Mouse (Mus musculus) frontal cortex, adult (tissue): ENCODE data around the gene 4932438A13Rik.
A peak's percentile ranks its signal among the peaks of the same experiment; 100 is the strongest.

Source experiments
- ATAC-seq: cut with Nextera tagmentation; 2 replicates; pipeline ENCODE4 v1.9.2; 2017; ENCODE audit warnings: mild to moderate bottlenecking, moderate library complexity, mixed read lengths; ENCODE audit not compliant: low TSS enrichment

The 4932438A13Rik gene

DNA sequence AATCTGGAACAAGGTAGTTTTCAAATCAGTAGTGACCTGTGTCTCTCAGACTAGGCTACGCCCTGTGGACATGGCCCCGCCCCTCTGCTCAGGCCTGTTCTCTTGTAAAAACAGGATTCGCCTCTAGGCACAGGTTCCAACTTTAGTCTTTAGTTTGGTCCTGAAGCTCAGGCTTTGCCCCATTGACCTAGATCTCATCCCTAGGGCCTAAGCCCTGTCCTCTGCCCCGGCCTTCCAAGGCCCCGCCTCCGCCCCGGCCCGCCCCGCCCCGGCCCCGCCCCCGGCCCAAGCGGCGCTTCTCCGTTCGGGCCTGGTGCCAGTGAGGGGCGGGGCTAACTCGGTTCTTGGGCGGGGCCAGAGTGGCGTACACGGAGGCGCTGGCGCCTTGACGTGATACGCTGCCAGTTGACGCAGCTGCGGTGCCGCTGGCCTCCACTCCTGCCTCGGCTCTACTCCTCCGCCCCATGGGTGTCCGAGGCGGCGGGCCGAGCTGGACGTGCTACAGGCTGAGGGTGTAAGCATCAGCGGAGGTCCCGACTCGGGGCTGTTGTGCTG is at the start of gene 4932438A13Rik:
Gene 4932438A13Rik (plus strand): TSS at position 384 of the 555 bp plus-strand sequence.
- ATAC-seq, result peak; percentile 98

DNA sequence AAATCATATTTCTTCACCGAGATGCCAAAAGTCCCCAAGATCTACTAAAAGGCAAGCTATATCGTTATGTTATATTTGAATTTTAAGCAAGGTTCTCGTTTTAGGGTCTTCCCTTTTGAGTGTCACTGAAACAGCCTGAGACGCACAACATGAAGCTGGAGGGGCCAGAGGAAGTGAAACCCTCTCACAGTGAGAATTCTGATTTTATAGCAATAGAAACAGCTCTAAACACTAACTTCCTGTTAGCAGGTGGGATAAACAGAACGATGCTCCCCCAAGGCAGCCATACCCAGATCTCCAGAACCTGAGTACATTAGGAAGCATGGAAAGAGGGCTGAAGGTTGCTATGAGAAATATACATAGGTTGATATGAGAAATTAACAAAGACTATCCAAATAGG is 46.3 kb upstream of the 4932438A13Rik start:
- ATAC-seq, result no peak

DNA sequence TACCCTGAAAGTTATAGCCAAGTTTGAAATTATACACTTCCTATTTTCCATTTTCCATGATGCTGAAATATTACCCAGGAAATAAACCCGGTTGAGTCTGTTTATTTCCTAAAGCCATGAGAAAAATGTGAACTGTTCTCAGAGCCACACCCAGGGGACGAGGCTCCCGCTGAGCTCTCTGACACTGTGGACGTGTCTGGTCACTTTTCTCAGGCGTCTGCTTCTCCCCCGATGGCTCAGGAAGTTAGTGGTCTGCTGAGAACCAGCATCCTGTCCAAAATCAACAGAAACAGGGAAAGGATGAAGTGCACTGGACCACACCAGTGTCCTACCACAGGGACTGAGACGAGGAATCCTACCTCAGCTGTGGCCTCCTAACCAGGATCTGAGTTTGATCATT is 43.5 kb upstream of the 4932438A13Rik start:
- no peak for ATAC-seq

DNA sequence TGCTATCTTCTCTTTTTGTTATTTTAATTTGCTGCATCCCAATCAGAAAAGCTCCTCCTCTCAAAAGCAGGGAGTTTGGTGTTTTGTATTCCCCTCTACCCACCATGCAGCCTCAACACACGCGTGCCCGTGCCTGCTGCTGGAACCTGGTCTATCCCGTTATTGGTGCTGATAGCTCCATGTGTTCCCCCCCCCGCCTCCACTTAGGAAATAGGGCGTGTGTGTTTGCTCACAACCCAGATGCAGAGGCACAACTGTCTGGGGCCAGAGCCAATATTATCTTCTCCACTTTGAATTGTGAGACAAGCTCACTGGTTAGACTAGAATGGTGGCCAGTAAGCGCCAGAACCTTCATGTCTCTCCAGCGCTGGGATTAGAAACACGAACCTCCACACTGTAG is 41.9 kb upstream of the 4932438A13Rik start:
- ATAC-seq, result no peak

DNA sequence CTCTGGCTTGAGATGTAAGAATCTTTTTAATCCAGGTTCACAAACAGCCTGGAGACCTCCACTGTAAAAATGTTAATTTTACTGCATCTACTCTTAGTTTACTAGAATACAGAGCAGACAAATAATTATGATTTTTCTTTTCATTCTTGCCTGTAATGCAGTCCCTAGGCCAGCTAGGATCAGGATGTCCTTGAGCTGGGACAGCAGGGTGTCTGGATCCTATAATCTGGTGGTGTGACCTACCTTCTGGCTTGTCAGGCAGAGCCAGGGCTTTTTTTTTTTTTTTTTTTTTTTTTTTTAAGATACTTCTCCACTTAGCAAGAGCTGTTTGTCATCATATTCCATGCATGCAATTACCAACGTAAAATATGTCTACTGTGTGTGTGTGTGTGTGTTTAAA is 37.8 kb upstream of the 4932438A13Rik start:
- no peak for ATAC-seq

DNA sequence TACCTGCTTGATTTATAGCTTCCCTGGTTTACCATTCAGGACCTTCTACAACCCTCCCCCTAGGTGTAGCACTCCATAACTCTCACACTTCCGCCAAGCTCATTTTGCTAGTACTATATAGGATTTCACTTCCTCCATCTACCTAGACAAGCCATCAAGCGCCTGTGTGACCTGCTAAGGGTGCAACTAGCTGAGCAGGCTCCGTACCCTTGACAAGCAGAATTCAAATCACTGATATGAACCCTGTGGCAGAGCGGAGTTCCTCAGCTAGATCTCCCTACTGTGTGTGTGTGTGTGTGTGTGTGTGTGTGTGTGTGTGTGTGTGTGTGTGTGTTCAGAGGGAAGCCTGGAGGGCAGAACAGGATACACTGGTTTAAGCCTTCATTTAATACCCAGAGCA is 37.4 kb upstream of the 4932438A13Rik start:
- no peak for ATAC-seq

DNA sequence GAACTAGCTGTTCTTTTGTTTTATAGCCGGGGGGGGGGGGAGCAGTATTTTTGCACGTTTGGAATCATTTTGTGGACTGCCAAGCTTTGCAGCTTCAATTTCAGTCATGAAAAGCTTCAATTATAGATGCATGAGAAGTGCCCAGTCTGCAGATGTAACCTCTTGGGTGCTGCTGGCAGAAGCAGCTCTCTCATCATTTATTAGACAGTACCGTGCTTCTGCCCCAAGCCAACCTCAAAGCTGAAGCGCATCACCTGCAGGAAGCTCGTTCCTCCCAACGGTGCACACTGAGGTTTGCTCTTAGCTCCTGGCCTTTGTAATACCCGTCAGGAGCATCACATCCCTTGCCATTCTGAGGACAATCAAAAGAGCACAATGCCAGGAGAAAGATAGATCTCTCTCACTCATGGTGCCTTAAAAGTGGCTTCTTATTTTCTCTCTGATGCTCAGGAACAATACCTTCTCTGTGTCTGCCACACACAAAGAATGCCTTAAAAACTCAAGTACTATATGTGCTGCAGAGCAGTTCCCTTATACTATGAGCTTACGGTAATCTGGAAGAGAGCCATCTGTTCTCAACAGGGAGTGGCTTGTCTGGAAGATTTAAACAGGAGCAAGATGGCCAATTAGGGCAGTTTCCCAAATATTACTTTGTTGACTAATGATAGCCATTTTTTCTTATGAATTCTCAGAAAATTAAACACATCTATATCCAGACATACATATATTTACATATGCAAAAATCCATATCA is 35.5 kb upstream of the 4932438A13Rik start:
- ATAC-seq, result no peak

DNA sequence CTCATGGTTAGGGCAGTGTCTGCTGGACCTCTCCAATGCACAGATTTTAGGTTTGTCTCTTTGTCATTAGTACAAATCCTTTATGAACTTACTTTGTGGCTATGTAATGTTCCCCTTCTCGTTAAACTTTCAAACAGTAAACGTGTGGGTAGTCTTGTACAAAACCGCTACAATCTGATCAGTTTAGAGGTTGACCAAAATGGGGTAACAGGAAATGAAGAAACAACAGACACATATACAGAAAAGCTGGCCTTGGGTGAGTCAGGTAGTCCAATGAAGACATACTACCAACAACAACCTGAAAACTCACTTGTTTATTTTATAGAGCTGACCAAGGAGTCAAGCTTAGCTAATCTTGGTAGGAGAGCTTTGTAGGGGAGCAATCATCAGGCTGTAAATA is 32.7 kb upstream of the 4932438A13Rik start:
- no peak for ATAC-seq

DNA sequence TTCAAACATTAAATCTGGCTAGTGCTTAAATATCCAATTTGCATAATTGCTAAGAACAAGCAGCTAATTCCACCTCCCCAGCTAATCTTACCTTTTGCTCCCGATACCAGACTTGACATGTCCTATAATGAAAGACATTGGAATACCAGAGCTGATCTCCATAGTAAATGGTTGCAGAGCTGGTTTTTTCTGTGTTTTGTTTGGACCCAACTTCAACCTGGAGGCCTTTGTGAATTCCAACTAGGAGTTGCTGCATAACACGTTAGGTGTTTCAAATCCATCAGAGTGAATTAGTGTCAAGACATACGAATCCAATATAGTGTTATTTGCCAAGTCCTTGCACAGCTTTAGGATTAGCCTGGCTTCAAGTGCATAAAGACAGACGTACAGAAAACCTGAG is 28.5 kb upstream of the 4932438A13Rik start:
- no peak for ATAC-seq

DNA sequence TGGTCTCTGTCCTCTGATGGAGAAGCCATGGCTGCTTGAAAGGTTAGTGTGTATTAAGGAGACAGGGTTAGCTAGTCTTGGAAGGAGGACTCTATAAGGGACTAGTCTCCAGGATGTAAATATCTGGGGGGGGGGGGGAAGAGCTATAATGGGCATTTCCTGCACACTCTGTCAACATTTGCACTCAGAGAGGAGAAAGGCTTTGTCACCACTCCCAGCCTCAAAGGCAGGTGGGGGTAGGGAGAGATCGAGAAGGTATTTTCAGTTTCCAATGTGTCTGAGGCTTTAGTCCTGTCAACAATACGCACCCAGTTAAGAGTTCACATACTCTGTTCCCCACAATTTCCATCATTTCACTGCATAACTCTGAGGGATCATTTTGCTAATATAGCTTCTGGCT is 28.1 kb upstream of the 4932438A13Rik start:
- no peak for ATAC-seq

DNA sequence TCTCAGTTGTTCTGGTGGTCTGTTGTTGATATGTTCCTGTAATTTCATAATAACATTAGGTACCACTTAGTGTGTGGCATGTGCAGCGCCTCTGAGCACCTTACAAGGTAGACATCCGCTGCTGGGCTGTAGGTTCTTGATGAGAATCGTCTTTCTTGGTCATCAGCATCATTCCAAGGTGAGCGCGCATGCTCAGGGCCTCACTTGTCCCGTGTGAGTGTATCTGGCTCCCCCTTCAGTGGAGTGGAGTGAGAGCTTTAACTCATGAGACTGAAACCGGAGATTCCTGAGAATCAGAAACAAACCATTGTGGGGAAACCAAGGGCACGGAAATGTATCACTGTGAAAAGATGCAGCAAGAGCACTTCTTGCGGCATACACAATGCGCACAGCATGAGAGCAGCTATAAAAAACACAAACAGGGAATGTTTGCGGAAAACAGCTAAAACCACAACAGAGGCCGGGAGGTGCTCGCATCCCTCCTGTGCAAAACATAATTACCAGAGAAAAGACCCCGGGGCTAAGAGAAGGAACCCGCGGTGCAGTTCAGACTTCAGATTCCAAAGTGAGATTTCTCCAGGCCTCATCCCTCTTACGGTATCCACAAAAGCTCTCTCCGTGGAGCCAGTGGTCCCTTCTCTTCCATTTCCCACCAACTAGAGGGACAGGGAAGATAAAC is 27.2 kb upstream of the 4932438A13Rik start:
- ATAC-seq, result peak; percentile 86

DNA sequence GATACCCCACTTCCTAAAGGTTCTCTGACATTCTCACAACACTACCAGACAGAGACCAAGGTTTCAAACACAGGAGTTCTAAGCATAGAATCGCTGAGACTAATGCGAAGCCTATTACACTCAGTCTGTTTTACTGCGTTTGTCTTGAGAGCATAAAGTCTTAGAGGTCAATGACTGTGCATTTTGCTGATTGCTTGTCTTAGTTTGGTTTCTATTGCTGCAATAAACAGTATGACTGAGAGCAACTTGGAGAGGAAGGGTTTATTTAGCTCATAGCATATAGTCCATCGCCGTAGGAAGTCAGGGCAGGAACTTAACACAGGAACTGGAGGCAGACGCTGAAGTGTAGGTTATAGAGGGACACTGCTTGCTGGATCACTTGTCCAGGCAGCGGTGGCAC is 26.1 kb upstream of the 4932438A13Rik start:
- ATAC-seq, result no peak

DNA sequence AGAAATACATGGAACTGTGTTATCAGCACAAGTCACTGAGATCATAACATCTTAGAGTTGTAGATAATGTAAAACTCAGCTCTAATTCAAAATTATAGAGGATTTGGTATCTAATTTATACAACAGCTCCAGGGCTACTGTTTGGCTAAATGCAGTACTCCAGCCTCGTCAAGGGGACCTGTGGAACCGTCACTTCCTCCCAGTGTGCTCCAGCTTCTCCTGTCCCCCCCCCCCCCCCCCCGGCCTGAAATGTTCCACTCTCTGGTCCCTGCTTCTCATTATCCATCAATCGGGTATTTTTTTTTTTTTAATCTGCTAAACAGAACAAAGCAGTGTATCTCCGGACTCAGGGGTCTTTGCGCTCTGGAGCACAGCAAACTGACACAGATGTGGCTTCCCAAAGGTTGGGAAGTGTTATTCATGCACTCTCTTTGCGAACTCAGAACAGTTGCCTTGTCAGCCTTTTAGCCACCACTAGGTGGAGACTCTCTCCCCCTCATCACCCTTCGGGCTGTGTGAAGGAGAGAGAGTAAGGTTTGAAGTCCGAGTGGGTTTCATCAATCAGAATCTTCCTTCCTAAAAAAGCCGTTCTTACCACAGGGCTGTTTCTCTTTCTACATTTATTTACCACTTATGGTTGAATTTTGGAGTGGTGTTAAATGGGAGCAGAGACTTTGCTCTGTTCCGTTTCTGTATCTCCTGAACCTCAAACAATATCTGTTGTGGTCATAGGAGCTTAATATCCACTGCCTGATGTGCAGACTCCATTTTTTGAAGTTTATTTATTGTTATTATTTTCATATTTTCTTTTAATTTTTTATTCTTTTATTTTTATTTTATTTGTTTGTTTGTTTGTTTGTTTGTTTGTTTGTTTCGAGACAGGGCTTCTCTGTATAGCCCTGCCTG is 22.0 kb upstream of the 4932438A13Rik start:
- peak; percentile 96 for ATAC-seq

DNA sequence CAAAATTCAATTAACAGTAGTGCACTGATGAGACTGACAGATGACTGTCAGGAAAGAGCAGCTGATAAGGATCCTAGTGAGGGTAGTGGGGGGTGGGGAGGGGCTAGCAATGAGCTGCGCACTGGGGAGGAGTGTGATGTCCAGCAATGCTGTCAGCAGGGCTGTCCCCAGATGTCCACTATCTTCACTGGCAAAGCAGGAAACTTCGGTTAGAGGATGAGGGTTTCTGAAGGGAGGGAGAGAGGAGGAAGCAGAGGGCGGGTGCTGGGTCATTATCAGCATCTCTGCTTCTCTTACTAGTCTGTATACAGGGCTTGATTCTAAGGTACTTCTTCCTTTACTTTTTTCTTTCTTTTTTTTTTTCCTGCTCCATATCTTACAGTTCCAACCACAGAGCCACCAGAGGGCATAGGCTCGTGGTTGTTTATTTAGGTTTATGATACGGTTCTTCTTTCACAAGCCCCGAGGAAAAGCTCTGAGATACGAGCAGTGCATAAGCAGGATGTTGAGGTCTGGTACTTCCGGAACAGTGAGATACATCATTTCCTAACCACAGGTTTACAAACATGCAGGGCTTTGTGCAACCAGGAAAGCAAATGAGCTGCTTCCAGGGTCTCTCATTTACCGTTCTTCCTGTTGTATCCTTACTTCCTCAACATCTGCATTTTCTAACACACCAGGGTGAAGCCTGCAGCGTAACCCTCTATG is 9.0 kb upstream of the 4932438A13Rik start:
- ATAC-seq, result no peak

DNA sequence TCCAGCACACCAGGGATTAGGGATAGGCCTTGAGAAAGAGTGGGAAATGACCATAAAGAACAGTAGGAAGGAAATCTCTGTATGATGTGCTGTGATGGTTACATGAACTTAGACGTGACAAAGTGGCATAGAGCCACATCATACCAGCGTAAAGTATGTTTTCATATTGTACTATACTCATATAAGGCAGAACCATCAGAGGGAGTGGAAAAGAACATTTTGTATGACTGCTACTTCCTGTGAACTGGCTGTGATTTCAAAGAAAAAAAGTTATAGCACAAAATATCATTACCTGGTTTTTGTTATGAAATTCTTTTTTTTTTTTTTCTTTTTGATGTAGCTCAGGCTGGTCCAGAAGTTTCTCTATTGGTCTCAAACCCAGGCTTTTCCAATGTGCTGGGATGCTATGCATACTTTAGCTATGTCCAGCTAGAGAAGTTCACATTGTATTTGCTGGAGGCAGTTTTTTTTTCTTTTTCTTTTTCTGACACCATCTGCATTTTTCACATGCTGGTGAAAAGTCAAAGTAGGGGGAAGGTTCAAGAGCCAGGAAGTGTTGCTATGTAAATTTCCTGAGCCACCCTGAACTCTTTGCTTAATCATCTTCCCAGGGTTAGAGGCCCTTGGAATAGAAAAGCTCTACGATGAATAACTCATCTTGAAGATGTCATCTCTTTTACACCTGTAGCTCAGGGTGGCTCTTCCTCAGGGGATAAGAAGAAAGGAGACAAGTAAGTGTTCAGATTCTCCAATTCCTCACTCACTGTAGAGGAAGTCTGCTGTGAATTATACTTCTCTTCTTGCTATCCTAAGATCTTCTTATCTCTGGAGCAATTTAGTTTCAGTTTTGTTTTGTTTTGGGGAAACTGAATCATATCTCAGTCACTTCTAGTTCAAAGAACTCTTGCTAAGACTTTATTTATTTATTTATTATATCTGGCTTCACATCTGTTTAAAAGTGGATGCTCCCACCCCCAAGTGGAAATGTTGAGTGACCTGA is 1.2 kb upstream of the 4932438A13Rik start:
- ATAC-seq, result no peak

DNA sequence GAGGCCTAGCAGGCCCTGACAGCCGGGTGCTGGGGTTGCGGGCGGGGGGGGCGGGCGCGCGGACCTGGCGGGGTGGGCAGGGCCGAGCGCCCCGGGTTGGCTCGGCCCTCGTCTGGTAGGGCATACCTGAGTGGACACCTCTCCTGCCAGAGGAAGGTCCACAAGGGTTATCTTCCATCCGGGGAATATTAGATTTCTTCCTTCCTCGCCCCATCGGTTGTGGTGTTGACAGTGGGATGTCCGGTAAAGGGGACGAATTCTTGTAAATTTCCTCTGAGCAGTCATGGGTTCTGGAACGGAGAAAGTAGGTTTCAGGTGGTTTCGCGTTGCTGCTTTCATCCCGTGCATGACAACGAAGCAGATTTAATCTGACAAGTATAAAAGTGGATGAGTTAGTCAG is 523 bp downstream of the 4932438A13Rik start:
- peak; percentile 16 for ATAC-seq

DNA sequence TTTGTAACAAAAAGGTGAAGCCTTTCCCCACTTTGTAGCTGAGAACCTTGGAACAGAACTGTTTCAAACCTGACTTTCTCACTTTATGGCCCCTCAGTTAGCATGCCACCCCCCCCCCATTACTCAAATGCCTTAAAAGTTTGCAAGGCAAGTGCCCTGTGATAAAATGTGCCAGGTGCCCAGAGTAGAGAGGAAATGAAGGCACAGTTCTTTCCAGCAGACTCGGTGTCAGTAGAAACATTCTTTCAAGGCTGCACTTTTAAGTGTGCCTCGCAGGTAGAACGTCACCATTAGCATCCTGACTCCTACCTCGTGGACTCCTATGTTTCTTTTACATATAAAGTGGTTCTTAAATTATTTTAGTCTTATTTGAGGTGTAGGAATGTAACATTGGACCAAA is 977 bp downstream of the 4932438A13Rik start:
- no peak for ATAC-seq

DNA sequence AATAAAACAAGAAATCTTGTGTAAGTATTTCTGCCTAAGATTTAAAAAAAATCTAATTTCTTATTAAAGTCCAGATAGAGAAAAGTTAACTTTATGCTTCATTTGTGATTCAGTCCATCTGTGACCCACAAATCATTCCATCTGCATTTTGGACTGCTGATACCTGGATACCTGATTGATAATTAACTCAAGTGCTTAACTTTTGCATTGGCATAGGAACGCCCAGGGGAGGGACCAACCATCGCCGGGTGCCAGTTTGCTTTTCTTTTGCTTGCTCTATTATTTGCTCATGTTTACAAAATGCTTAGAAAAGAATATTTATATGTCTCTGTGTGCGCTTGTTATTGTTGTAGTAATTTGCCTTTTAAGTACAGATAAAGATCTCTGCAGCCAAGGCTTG is 1.6 kb downstream of the 4932438A13Rik start:
- no peak for ATAC-seq

DNA sequence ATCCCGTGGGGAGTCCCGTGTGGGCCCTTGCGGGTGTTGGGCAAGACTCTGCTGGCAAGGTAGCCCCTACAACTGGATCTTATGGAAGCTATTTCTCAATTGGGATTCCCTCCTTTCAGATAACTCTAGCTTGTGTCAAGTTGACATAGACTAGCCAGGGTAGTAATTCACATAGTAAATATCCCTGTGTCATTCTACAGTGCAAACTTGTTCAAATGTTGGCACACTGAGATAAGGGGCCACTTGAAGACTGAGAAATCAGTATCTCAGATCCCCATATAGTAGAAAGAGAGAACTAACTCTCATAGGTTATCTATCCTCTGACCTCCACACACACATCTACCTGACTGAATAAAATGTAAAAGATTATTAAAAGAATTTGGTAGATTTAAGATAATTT is 42.5 kb downstream of the 4932438A13Rik start:
- ATAC-seq, result no peak

DNA sequence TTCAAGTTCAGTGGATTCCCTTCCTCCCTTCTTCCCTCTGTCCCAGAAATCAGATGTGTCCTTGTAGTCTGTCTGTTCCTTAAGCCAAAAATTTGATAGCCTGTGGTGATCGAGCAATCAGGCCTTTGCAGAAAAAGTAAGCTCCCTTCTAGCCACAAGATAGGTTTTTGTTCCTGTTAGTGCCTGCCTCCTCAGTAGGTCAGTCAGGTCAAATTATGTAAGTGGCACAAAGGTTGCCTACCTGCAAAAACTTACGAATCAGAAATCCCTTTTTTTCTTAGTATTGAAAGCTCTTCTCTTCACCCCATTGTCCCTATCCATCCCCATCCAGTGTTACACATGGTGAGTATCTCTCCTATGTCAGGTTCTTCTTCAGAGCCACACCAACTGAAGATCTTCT is 54.9 kb downstream of the 4932438A13Rik start:
- ATAC-seq, result no peak
